Mouse (Mus musculus) CH12.LX (cell line): ENCODE data around the gene Celf2. TPM values are rescaled to one million over a fixed set of nuclear protein-coding genes. Genes with fewer than 3 reads are reported as not detected.

Source experiments
- DNase-seq: peaks from one replicate; pipeline ENCODE4 v3.0.0-alpha.2; 2013; ENCODE audit errors: extremely low read depth
- H3K27ac ChIP-seq: 2 replicates; pipeline ENCODE4 v1.5.1; 2012; ENCODE audit warnings: low read depth, mild to moderate bottlenecking, control low read depth, moderate library complexity; ENCODE audit not compliant: insufficient read depth
- H3K27me3 ChIP-seq: replicated peaks from 2 replicates; pipeline ENCODE3; 2012; ENCODE audit warnings: inconsistent platforms
- H3K36me3 ChIP-seq, 2 experiments: replicated peaks in 1 of 2; 2 replicates each; pipeline versions ENCODE3 to v1.6.1; 2012; ENCODE audit warnings: inconsistent platforms in 1 of 2, low read length in 1 of 2, mild to moderate bottlenecking in 1 of 2, mixed read lengths in 1 of 2, moderate library complexity in 1 of 2; ENCODE audit not compliant: control insufficient read depth in 1 of 2, insufficient read depth in 1 of 2
- H3K4me1 ChIP-seq, 2 experiments: 2 replicates each; pipeline ENCODE4 v1.6.1; 2012; ENCODE audit warnings: inconsistent platforms in 1 of 2, moderate library complexity in 1 of 2; ENCODE audit not compliant: insufficient read depth in 2 of 2, control insufficient read depth in 1 of 2
- H3K4me2 ChIP-seq: 2 replicates; pipeline ENCODE4 v1.6.1; 2012; ENCODE audit warnings: low read depth, mild to moderate bottlenecking, control low read depth; ENCODE audit not compliant: poor library complexity, insufficient read depth, severe bottlenecking
- H3K4me3 ChIP-seq, 3 experiments: fragments of 150-350 bp in 1 of 3; sonication (generic) in 1 of 3; replicated peaks in 1 of 3; 2 replicates each; pipeline versions ENCODE3 to v1.5.1; 2011 to 2012; ENCODE audit warnings: low read depth in 2 of 3, low read length in 2 of 3, mild to moderate bottlenecking in 2 of 3, moderate library complexity in 2 of 3, control low read depth in 1 of 3, improper control_type of control experiment in 1 of 3, inconsistent platforms in 1 of 3, mixed read lengths in 1 of 3; ENCODE audit not compliant: poor library complexity in 1 of 3
- H3K79me2 ChIP-seq: replicated peaks from 2 replicates; pipeline ENCODE4 v1.6.1; 2012; ENCODE audit warnings: mild to moderate bottlenecking, moderate library complexity; ENCODE audit not compliant: control insufficient read depth, poor library complexity, insufficient read depth, severe bottlenecking; ENCODE audit errors: extremely low read depth
- H3K9ac ChIP-seq: 2 replicates; pipeline ENCODE4 v1.6.1; 2012; ENCODE audit warnings: low read depth, mild to moderate bottlenecking, control low read depth, moderate library complexity; ENCODE audit not compliant: insufficient read depth
- H3K9me3 ChIP-seq: replicated peaks from 2 replicates; pipeline ENCODE3; 2012; ENCODE audit warnings: low read length, inconsistent platforms, mixed read lengths
- CHD1 ChIP-seq: IDR thresholded peaks from 2 replicates; pipeline ENCODE4 v1.6.1; 2012; ENCODE audit warnings: low read depth, low read length, improper control_type of control experiment, inconsistent platforms
- JUN ChIP-seq: IDR thresholded peaks from 2 replicates; pipeline ENCODE4 v1.6.1; 2011; ENCODE audit warnings: low read depth, mild to moderate bottlenecking, low read length, improper control_type of control experiment, moderate library complexity; ENCODE audit not compliant: insufficient read depth
- MXI1 ChIP-seq: IDR thresholded peaks from 2 replicates; pipeline ENCODE4 v1.6.1; 2011; ENCODE audit warnings: mild to moderate bottlenecking, low read depth, low read length, improper control_type of control experiment
- MYC ChIP-seq: IDR thresholded peaks from 2 replicates; pipeline ENCODE4 v1.6.1; 2011; ENCODE audit warnings: low read depth, mild to moderate bottlenecking, improper control_type of control experiment, low read length
- NELFE ChIP-seq: IDR thresholded peaks from 2 replicates; pipeline ENCODE4 v1.6.1; 2011; ENCODE audit warnings: low read depth, low read length, improper control_type of control experiment
- NRF1 ChIP-seq: IDR thresholded peaks from 2 replicates; pipeline ENCODE4 v1.6.1; 2014; ENCODE audit warnings: low read depth, mild to moderate bottlenecking, inconsistent platforms, low read length, improper control_type of control experiment, moderate library complexity
- POLR2A ChIP-seq: IDR thresholded peaks from 2 replicates; pipeline ENCODE4 v1.6.1; 2011; ENCODE audit warnings: low read depth, mild to moderate bottlenecking, improper control_type of control experiment, low read length
- POLR2AphosphoS2 ChIP-seq: IDR thresholded peaks from 2 replicates; pipeline ENCODE4 v1.6.1; 2011; ENCODE audit warnings: low read depth, low read length, improper control_type of control experiment
- RCOR1 ChIP-seq: conservative IDR thresholded peaks from 2 replicates; pipeline ENCODE4 v1.6.1; 2012; ENCODE audit warnings: low read depth, mild to moderate bottlenecking, inconsistent platforms, low read length, improper control_type of control experiment
- SIN3A ChIP-seq: IDR thresholded peaks from 2 replicates; pipeline ENCODE4 v1.6.1; 2012; ENCODE audit warnings: low read length, improper control_type of control experiment, inconsistent platforms
- SMC3 ChIP-seq: IDR thresholded peaks from 2 replicates; pipeline ENCODE4 v1.6.1; 2011; ENCODE audit warnings: low read depth, low read length, improper control_type of control experiment
- TCF12 ChIP-seq: IDR thresholded peaks from 2 replicates; pipeline ENCODE4 v1.6.1; 2014; ENCODE audit warnings: low read depth, mild to moderate bottlenecking, inconsistent platforms, low read length, improper control_type of control experiment
- USF1 ChIP-seq: IDR thresholded peaks from 2 replicates; pipeline ENCODE4 v1.6.1; 2014; ENCODE audit warnings: low read depth, mild to moderate bottlenecking, inconsistent platforms, low read length, improper control_type of control experiment
- ZC3H11A ChIP-seq: IDR thresholded peaks from 2 replicates; pipeline ENCODE4 v1.6.1; 2012; ENCODE audit warnings: low read depth, mild to moderate bottlenecking, inconsistent platforms, low read length, improper control_type of control experiment
- ZNF384 ChIP-seq: IDR thresholded peaks from 2 replicates; pipeline ENCODE4 v1.6.1; 2012; ENCODE audit warnings: low read depth, low read length, improper control_type of control experiment, inconsistent platforms
- dilution Hi-C: fragments of 300-500 bp; cut with MboI; formaldehyde crosslinking; loops from 2 replicates; pipeline ENCODE4 v1.14.3; 2020; ENCODE audit warnings: low sequenced_read_pairs; ENCODE audit not compliant: extremely low pct_unique_long_range_greater_than_20kb, extremely low pct_ligation_motif_present
- in situ Hi-C: fragments of 300-500 bp; cut with MboI; formaldehyde crosslinking; loops from 3 replicates; pipeline ENCODE4 v1.14.3; 2019; ENCODE audit warnings: low sequenced_read_pairs, low pct_ligation_motif_present, low pct_unique_long_range_greater_than_20kb, mixed read lengths
- polyA plus RNA-seq: library from polyadenylated mRNA; unstranded; fragments of >175 nt; gene quantifications from 2 replicates; pipeline ENCODE4 v1.2.1, GENCODE M21; 2012; ENCODE audit warnings: low read depth; ENCODE audit not compliant: insufficient read length
- total RNA-seq, 2 experiments: library from RNA; depleted of rRNA; stranded (reverse); fragments of 300-350 nt in 1 of 2; fragments of >200 nt in 1 of 2; gene quantifications; 2 replicates each; pipeline ENCODE4 v1.2.3; 2012 to 2014

The Celf2 gene
- total and polyA plus RNA-seq, 3 experiments: 51.0 to 143 (median 103) TPM

GRCm38 (mm10) chr2:7088536-7088935 is 420.8 kb downstream of the Celf2 start:
- TF ChIP-seq CHD1 (no peak), MXI1 (no peak), ZNF384 (no peak), ZC3H11A (no peak), NRF1 (no peak), TCF12 (no peak), POLR2AphosphoS2 (no peak), POLR2A (no peak), NELFE (no peak)
- H3K9ac ChIP-seq: no peak overlapping the region
- no peak overlapping the region for H3K4me2 ChIP-seq
- H3K36me3 ChIP-seq: no peaks in the 10 kb centered on the region
- H3K27ac ChIP-seq: no peak overlapping the region
- H3K79me2 ChIP-seq: no peaks in the 10 kb centered on the region
- in situ Hi-C loops: no loop called here
- H3K27me3 ChIP-seq: no peaks in the 10 kb centered on the region
- no peak for DNase-seq
- dilution Hi-C loops: no loop called here
- no peak overlapping the region for H3K4me3 ChIP-seq
- peaks cover 0 to 2% of the 10 kb centered on the region in 2 experiments; a peak in 1 of 4 replicates for H3K4me1 ChIP-seq
- no peaks in the 10 kb centered on the region for H3K9me3 ChIP-seq

GRCm38 (mm10) chr2:7087480-7087879 is 421.9 kb downstream of the Celf2 start:
- no peak overlapping the region for H3K4me2 ChIP-seq
- dilution Hi-C loops (no loop called here), in situ Hi-C loops (no loop called here)
- H3K9me3 ChIP-seq: no peaks in the 10 kb centered on the region
- H3K4me3 ChIP-seq: no peak overlapping the region
- no peaks in the 10 kb centered on the region for H3K36me3 ChIP-seq
- no peak for TF ChIP-seq MYC
- no peak for TF ChIP-seq ZNF384
- TF ChIP-seq SIN3A: no peak
- TF ChIP-seq, all 38 proteins: peak for 0
- Histone ChIP-seq H3K4me1 (peaks cover 0 to 2% of the 10 kb centered on the region in 2 experiments; a peak in 1 of 4 replicates), H3K27me3 (no peaks in the 10 kb centered on the region), H3K27ac (no peak overlapping the region), H3K79me2 (no peaks in the 10 kb centered on the region), H3K9ac (no peak overlapping the region)
- DNase-seq: no peak

GRCm38 (mm10) chr2:7083489-7084090 is 425.8 kb downstream of the Celf2 start:
- in situ Hi-C loops: no loop called here
- no peak overlapping the region for H3K4me3 ChIP-seq
- no peak for DNase-seq
- dilution Hi-C loops: no loop called here
- no peaks in the 10 kb centered on the region for H3K79me2 ChIP-seq
- H3K36me3 ChIP-seq: no peaks in the 10 kb centered on the region
- H3K4me1 ChIP-seq: peaks cover 0 to 2% of the 10 kb centered on the region in 2 experiments; a peak in 1 of 4 replicates
- H3K9me3 ChIP-seq: no peaks in the 10 kb centered on the region
- no peak overlapping the region for H3K9ac ChIP-seq
- H3K4me2 ChIP-seq: no peak overlapping the region
- TF ChIP-seq RCOR1: no peak
- TF ChIP-seq SMC3: no peak
- TF ChIP-seq ZC3H11A: no peak
- TF ChIP-seq USF1: no peak
- TF ChIP-seq JUN: no peak
- H3K27ac ChIP-seq: no peak overlapping the region
- H3K27me3 ChIP-seq: no peaks in the 10 kb centered on the region
